Mouse (Mus musculus) right cerebral cortex, adult 18-20 months (tissue): ENCODE results near the gene Chrng.

Experiments
- DNase-seq: peaks from one replicate; pipeline ENCODE4 v3.0.0; 2022; ENCODE audit warnings: mixed read lengths

Chrng gene

GRCm38 (mm10) chr1:87204465-87204864, at the start of gene Chrng:
Gene Chrng (plus strand): TSS chr1:87204657.
- no peak for DNase-seq

- peak; percentile 19 for DNase-seq
These were observed 48.8 kb upstream of the Chrng start for GRCm38 (mm10) chr1:87155531-87156198.

GRCm38 (mm10) chr1:87156199-87156587, 48.3 kb upstream of the Chrng start, which contains the start of gene Ecel1:
Gene Ecel1 (minus strand): TSS chr1:87156521.
- no peak for DNase-seq

GRCm38 (mm10) chr1:87159396-87159795, 45.1 kb upstream of the Chrng start:
- DNase-seq = no peak

GRCm38 (mm10) chr1:87164164-87164795, 40.2 kb upstream of the Chrng start:
- DNase-seq = no peak

GRCm38 (mm10) chr1:87164796-87165184, 39.7 kb upstream of the Chrng start:
- DNase-seq = no peak

GRCm38 (mm10) chr1:87170458-87170857, 34.0 kb upstream of the Chrng start:
- no peak for DNase-seq

GRCm38 (mm10) chr1:87171312-87171711, 33.1 kb upstream of the Chrng start:
- no peak for DNase-seq

GRCm38 (mm10) chr1:87172316-87172715, 32.1 kb upstream of the Chrng start:
- DNase-seq = no peak

GRCm38 (mm10) chr1:87174006-87174955, 30.2 kb upstream of the Chrng start:
- peak; percentile 26 for DNase-seq

- peak; percentile 58 for DNase-seq
These were observed 28.6 kb upstream of the Chrng start for GRCm38 (mm10) chr1:87175852-87176292.

- DNase-seq = peak; percentile 37
These were observed 23.6 kb upstream of the Chrng start for GRCm38 (mm10) chr1:87180896-87181295.

- DNase-seq = no peak
These were observed 21.4 kb upstream of the Chrng start, which contains the start of gene Prss56 for GRCm38 (mm10) chr1:87183013-87183412. Gene Prss56 (plus strand): TSS chr1:87183313.

GRCm38 (mm10) chr1:87183998-87184750, 20.3 kb upstream of the Chrng start:
- DNase-seq = no peak

- DNase-seq = peak; percentile 76
These were observed 19.7 kb upstream of the Chrng start for GRCm38 (mm10) chr1:87184751-87185139.

GRCm38 (mm10) chr1:87185526-87185925, 18.9 kb upstream of the Chrng start:
- DNase-seq = no peak

GRCm38 (mm10) chr1:87186261-87187036, 18.0 kb upstream of the Chrng start:
- no peak for DNase-seq

- DNase-seq = peak; percentile 70
These were observed 17.5 kb upstream of the Chrng start for GRCm38 (mm10) chr1:87187037-87187355.

GRCm38 (mm10) chr1:87190429-87190828, 14.0 kb upstream of the Chrng start, which contains the start of gene Chrnd:
Gene Chrnd (plus strand): TSS chr1:87190607.
- DNase-seq = no peak

GRCm38 (mm10) chr1:87197296-87197695, 7.2 kb upstream of the Chrng start:
- DNase-seq = no peak
